Mouse (Mus musculus): ENCODE data around the gene Gm20388. TPM values are rescaled to one million over a fixed set of nuclear protein-coding genes. Genes with fewer than 3 reads are reported as not detected.

Gm20388 gene
- polyA plus RNA-seq, 1 experiment from 2014 or later, result not detected

DNA sequence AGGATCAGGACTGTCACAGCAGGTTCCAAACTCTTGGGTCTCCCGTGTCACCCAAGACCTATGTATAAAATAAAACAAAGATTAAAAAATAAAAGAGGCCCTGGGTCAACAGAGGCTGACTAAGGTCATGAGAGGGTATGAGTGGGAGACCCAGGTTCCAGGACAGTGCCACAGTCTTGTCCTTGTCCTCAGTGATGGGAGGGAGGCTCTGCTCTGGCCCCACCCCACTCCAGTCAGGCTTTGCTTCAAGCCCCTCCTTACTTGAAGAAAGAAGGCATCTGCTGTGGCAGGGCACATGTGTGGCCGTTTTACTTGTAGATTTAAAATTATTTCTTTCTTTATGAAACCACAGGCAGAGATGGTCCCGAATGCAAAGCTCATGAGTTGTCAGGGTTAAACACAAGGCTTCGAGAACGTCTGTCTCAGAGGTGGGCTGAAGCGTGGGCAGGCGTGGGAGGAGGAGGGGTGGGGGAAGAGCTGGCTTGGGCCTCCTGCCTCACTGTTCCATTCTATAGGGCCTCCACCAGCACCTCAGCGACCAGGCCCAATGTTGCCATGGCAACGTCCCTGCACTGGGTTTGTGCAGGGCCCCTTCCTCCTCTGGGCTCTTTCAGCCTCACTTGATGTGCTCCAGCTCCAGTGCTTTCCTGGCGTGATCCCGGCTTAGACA is 4188.4 kb downstream of the Gm20388 start:
- H3K4me2 ChIP-seq, result no peak overlapping the region
- 33% methylated on average over 11 of the region's 11 CpGs for WGBS
- ATAC-seq (replicated peaks; ENCODE audit: insufficient number of reproducible peaks, insufficient read depth, low FRiP score, low read depth), result no peak
- no peaks in the 10 kb centered on the region for H3K36me3 ChIP-seq
- 0 out of 2 replicates have a peak, but pooled peaks cover 13% of the 10 kb centered on the region for H3K27me3 ChIP-seq
- no peak overlapping the region for H3K9ac ChIP-seq
- H3K4me1 ChIP-seq (replicated peaks), result peaks cover 6% of the 10 kb centered on the region
- H3K27ac ChIP-seq, result no peak overlapping the region
- H3K4me3 ChIP-seq, result no peak overlapping the region
- H3K9me3 ChIP-seq (replicated peaks), result no peaks in the 10 kb centered on the region

DNA sequence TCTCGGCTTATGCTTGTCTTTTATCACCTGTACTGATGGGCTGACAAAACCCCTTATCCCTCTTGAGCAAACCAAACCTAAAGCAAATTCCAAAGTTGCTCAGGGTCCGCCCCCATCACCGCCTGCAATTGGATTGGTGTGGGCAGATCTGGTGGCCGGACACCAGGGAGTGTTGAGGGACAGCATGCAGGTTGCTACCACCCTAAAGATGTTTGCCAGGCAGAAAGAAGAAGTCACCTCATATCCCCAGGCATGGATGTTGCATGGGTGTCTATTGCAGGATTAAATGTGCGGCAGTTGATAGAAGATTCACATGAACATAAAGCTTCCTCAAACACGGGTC is 4189.0 kb downstream of the Gm20388 start:
- WGBS, result 64% methylated on average over 6 of the region's 6 CpGs
- Histone ChIP-seq H3K9ac (no peak overlapping the region), H3K4me3 (no peak overlapping the region), H3K9me3 (replicated peaks) (no peaks in the 10 kb centered on the region), H3K36me3 (no peaks in the 10 kb centered on the region), H3K27me3 (0 out of 2 replicates have a peak, but pooled peaks cover 13% of the 10 kb centered on the region), H3K4me2 (no peak overlapping the region), H3K27ac (no peak overlapping the region), H3K4me1 (replicated peaks) (peaks cover 6% of the 10 kb centered on the region)
- no peak for ATAC-seq (replicated peaks; ENCODE audit: insufficient number of reproducible peaks, insufficient read depth, low FRiP score, low read depth)

DNA sequence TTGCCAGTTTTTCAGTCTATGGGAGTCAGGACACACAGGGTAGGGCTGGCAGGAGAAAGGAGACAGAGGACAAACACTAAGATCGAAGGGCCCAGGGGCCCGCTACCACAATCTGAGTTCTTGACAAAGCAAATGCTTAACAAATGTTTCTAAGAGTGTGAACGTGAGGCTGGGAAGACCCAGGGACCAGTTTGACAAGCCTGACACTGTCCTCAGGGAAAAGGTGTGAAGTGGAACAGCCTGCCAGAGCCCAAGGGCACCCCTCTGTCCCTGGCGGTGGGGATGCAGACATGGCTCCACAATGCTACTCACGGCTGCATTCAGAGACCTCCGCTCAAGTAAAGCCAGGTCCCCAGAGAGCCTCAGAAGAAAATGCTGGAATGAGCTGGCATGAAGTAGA is 4195.2 kb downstream of the Gm20388 start:
- Histone ChIP-seq H3K9me3 (replicated peaks) (no peaks in the 10 kb centered on the region), H3K27me3 (peaks cover 14% of the 10 kb centered on the region; the same call in 1 of the 2 replicates), H3K27ac (peak overlapping the region; percentile 49), H3K4me3 (no peak overlapping the region), H3K36me3 (no peaks in the 10 kb centered on the region), H3K4me2 (no peak overlapping the region), H3K4me1 (replicated peaks) (peaks cover 12% of the 10 kb centered on the region), H3K9ac (no peak overlapping the region)
- 40% methylated on average over 6 of the region's 6 CpGs for WGBS
- peak; percentile 78 for ATAC-seq (replicated peaks; ENCODE audit: insufficient number of reproducible peaks, insufficient read depth, low FRiP score, low read depth)

DNA sequence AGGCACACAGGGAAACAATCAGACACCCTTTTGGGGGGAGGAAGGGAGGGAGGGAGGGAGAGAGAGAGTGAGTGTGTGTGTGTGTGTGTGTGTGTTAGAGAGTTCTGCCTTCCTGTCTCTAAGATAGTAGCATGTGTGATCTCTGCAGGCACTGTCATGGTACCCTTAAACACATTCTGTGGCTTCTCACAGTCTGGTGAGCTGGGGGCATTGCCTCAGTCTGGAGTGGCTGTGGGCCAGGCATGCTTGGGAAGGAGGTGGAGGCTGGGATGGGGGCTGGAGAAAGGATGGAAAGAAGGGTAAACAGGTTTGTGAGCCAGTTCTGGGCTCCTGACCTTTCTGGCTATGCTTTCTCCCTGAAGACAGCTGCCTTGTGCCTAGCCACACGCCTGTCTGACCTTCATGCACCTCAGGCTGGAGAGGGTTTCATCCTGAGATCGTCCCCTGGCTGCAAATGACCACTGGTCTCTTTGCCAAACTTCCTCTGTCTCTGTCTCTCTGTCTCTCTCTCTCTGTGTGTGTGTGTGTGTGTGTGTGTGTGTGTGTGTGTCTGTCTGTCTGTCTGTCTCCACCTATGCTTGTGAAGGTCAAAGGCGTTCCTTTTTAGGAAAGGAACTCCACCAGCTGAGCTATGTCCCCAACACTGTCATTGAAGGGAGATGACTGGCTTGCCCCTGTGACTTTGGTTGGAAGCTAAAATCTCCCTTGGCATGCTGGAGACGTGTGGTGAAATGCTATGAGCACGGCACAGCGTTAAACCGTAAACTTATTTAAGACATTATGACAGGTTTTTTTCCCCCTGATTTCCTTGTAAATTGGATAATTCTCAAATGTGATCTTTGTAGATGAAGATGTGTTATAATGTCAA is 4195.9 kb downstream of the Gm20388 start:
- no peak for ATAC-seq (replicated peaks; ENCODE audit: insufficient number of reproducible peaks, insufficient read depth, low FRiP score, low read depth)
- Histone ChIP-seq H3K27me3 (peaks cover 12% of the 10 kb centered on the region; the same call in 1 of the 2 replicates), H3K27ac (peak overlapping the region; percentile 49), H3K4me3 (no peak overlapping the region), H3K4me1 (replicated peaks) (peaks cover 12% of the 10 kb centered on the region), H3K9ac (no peak overlapping the region), H3K36me3 (no peaks in the 10 kb centered on the region), H3K9me3 (replicated peaks) (no peaks in the 10 kb centered on the region), H3K4me2 (no peak overlapping the region)
- 57% methylated on average over 7 of the region's 7 CpGs for WGBS

DNA sequence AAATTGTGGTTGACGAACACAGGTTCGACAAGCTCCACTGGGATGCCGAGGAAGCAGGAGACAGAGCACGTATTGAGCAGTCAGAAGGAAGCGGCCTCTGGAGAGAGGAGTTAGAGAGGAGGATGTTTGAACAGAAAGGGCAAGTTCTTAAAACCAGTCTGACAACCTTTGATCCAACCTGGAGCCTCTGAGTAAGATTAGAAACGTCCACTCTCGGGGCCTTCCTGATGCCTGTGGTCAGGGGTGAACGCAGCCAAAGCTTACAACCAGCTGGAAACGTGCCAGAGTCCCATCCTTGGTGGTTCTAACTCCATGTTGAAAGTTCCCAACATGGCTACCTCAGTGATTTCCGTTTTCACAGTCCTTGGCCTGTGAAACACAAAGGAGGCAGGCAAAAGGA is 4202.5 kb downstream of the Gm20388 start:
- no peak for ATAC-seq (replicated peaks; ENCODE audit: insufficient number of reproducible peaks, insufficient read depth, low FRiP score, low read depth)
- whole genome bisulfite sequencing, result 74% methylated on average over 10 of the region's 10 CpGs

DNA sequence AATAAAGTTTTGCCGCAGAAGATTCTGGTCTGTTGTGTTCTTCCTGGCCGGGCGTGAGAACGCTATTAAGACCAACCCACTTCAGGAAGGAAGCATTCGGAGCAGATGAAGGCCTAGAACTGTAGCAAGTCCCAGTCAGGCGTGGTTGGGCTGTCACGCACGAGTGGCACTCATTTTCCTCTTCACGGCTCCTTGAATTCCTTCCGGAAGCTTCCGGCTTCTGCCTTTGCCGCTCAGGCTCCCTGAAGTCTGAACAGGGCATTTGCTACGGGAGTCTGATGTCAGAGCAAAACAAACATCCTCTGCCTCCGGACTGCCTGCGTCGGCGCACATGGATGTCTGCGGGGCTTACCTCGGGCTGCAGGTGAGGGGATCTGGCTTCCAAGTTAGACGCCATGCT is 4214.6 kb downstream of the Gm20388 start:
- no peak overlapping the region for H3K9ac ChIP-seq
- ATAC-seq (replicated peaks; ENCODE audit: insufficient number of reproducible peaks, insufficient read depth, low FRiP score, low read depth), result no peak
- WGBS, result 94% methylated on average over 20 of the region's 20 CpGs
- H3K27me3 ChIP-seq, result no peaks in the 10 kb centered on the region
- H3K36me3 ChIP-seq, result no peaks in the 10 kb centered on the region
- no peaks in the 10 kb centered on the region for H3K4me1 ChIP-seq (replicated peaks)
- 0 out of 2 replicates have a peak, but pooled peaks cover 4% of the 10 kb centered on the region for H3K9me3 ChIP-seq (replicated peaks)
- no peak overlapping the region for H3K27ac ChIP-seq
- H3K4me2 ChIP-seq, result no peak overlapping the region
- H3K4me3 ChIP-seq, result no peak overlapping the region

More for the DNA sequence above, 4202.5 kb downstream of the Gm20388 start:
- Histone ChIP-seq H3K4me3 (no peak overlapping the region), H3K27ac (no peak overlapping the region), H3K4me2 (no peak overlapping the region), H3K9me3 (replicated peaks) (no peaks in the 10 kb centered on the region), H3K36me3 (no peaks in the 10 kb centered on the region), H3K9ac (no peak overlapping the region), H3K27me3 (peaks cover 8% of the 10 kb centered on the region; the same call in 1 of the 2 replicates), H3K4me1 (replicated peaks) (0 out of 2 replicates have a peak, but pooled peaks cover 2% of the 10 kb centered on the region)

DNA sequence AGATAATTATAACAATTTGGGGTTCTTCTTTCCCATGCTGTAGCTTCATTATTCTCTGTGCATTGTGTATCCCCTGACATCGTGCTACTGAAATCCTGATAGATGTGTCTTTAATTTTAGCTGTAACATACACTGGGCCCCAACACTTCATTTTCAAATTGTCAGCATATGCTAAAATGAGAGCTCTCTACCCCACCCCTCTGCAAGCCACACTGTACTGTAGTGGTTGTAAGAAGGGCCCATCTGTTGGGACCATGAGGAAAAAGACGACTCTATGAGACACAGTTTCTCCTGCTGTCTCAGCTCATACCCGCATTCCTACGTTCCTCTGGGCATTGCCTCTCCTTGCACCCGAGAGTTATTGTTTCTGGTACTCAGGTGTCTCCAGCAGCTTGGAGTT is 4226.6 kb downstream of the Gm20388 start:
- H3K9me3 ChIP-seq (replicated peaks), result no peaks in the 10 kb centered on the region
- peaks cover 19% of the 10 kb centered on the region for H3K4me1 ChIP-seq (replicated peaks)
- H3K4me2 ChIP-seq, result no peak overlapping the region
- H3K36me3 ChIP-seq, result no peaks in the 10 kb centered on the region
- H3K27ac ChIP-seq, result no peak overlapping the region
- ATAC-seq (replicated peaks; ENCODE audit: insufficient number of reproducible peaks, insufficient read depth, low FRiP score, low read depth), result no peak
- no peaks in the 10 kb centered on the region for H3K27me3 ChIP-seq
- 58% methylated on average over 5 of the region's 5 CpGs for WGBS
- no peak overlapping the region for H3K9ac ChIP-seq
- no peak overlapping the region for H3K4me3 ChIP-seq

DNA sequence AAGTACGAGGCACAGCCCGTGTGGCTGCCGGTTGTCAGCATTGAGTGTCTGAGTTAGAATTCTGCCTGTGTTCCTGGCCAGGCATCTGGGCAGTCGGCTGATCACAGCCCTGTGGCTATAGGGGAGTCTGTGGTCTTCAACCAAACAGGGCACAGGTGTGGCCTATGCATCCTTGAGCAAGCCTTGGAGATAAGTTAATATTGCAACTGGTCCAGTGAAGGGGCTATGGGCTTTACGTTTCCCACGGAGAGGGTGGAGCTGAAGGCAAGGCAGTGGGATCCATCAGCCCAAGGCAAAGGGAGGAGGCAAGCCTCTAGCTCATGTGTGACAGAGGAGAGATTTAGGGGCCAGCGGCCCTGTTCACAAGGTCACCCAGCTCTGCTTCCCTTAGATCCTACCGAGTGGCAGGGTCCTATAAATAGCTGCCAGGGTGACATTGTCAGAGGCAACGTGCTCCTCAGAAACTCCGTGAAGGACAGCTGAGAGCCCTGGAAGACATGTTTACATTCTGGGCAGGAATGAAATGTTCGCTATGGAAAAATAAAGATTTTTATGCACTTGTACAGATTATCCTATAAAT is 4229.7 kb downstream of the Gm20388 start:
- Histone ChIP-seq H3K4me1 (replicated peaks) (peaks cover 19% of the 10 kb centered on the region), H3K9ac (no peak overlapping the region)
- ATAC-seq (replicated peaks; ENCODE audit: insufficient number of reproducible peaks, insufficient read depth, low FRiP score, low read depth), result no peak

DNA sequence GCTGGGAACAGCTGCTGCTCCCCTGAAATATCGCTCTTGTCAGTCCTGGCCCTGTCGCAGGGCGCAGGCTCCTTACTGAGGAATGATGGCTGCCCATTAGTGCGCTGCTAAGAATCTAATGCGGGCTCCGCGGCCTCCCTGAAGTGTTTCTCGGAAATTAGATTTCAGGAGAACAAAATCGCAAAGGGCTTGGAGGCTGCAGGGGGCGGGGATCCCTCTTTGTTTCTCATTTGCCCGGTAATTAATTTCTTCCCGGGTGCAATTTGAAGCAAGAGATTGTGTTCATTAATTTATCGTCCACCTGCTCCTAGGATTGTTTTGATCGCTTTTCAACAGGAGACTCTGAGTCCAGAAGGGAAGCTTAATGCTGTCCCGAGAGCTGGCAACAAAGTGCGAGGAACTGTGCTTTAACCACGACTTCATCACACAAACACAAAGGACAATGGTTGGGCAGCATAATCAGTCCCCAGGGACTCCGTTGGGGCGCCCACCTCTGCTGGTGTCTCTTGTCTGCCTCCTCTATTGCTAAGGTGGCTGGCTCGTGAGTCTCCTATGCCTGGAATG is 4230.3 kb downstream of the Gm20388 start:
- WGBS, result 73% methylated on average over 20 of the region's 20 CpGs
- ATAC-seq (replicated peaks; ENCODE audit: insufficient number of reproducible peaks, insufficient read depth, low FRiP score, low read depth), result no peak
- no peaks in the 10 kb centered on the region for H3K36me3 ChIP-seq
- H3K9ac ChIP-seq, result no peak overlapping the region
- H3K4me1 ChIP-seq (replicated peaks), result peaks cover 19% of the 10 kb centered on the region
- no peak overlapping the region for H3K4me2 ChIP-seq
- no peaks in the 10 kb centered on the region for H3K9me3 ChIP-seq (replicated peaks)
- H3K27ac ChIP-seq, result no peak overlapping the region
- H3K4me3 ChIP-seq, result no peak overlapping the region
- H3K27me3 ChIP-seq, result no peaks in the 10 kb centered on the region

More for the DNA sequence above, 4229.7 kb downstream of the Gm20388 start:
- Histone ChIP-seq H3K4me2 (no peak overlapping the region), H3K4me3 (no peak overlapping the region), H3K36me3 (no peaks in the 10 kb centered on the region), H3K9me3 (replicated peaks) (no peaks in the 10 kb centered on the region), H3K27me3 (no peaks in the 10 kb centered on the region), H3K27ac (no peak overlapping the region)
- 61% methylated on average over 11 of the region's 11 CpGs for WGBS

DNA sequence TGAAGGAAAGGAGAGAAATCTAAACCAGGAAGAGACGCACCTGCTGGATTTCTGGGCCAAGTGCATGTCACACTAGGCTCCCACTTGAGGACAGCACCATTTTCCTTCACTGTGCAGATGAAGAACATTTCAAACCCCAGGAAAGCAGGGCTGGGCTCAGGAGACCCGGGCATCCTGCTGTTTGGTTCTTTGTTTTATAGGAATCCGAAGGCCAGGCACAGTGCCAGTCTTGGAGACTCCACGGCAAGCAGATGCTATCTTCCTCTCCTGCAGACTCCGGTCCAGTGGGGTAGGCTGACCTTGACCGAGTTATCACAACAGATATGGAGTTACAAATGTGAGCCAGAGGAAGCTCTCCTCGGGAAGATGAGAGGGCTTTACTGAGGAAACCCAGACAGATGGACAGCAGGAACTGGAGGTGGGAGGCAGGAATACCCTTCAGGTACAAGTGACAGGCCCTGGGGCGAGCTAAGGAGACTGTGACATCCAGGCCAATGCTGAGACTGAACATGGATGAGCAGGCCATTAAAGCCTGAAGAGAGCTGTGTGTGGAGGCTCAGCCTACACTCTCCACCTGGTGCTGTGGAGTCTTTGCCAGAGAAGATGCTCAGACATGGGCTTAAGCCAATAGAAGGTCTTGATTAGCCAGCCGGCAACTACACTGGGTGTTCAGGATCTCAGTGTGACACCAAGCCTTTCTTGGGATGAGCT is 4231.2 kb downstream of the Gm20388 start:
- no peak overlapping the region for H3K27ac ChIP-seq
- 37% methylated on average over 9 of the region's 9 CpGs for WGBS
- ATAC-seq (replicated peaks; ENCODE audit: insufficient number of reproducible peaks, insufficient read depth, low FRiP score, low read depth), result no peak

DNA sequence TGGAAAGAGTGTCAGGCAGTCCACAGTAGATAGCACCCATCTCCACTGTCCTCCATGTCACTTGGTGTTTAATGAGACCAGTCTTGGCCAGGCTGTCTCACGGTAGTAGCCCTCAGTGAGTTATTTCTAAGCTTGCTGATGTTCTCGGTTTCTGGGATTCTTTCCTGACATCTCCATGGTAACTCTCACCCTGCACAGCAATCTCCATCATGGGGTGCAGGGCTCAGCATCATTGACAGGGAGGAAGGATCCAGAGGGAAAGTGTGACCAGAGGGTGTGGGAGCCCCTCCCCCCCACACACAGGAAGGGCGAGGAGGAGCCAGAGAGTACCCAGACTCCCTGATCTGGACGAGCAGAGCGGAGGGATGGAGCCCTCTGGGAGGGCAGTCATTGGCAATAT is 4232.4 kb downstream of the Gm20388 start:
- Histone ChIP-seq H3K27me3 (no peaks in the 10 kb centered on the region), H3K9me3 (replicated peaks) (no peaks in the 10 kb centered on the region), H3K27ac (no peak overlapping the region), H3K4me3 (no peak overlapping the region), H3K36me3 (no peaks in the 10 kb centered on the region), H3K4me1 (replicated peaks) (peaks cover 13% of the 10 kb centered on the region), H3K4me2 (no peak overlapping the region), H3K9ac (no peak overlapping the region)
- WGBS, result 59% methylated on average over 5 of the region's 5 CpGs
- no peak for ATAC-seq (replicated peaks; ENCODE audit: insufficient number of reproducible peaks, insufficient read depth, low FRiP score, low read depth)

More for the DNA sequence above, 4231.2 kb downstream of the Gm20388 start:
- H3K27me3 ChIP-seq, result no peaks in the 10 kb centered on the region
- peaks cover 15% of the 10 kb centered on the region for H3K4me1 ChIP-seq (replicated peaks)
- no peaks in the 10 kb centered on the region for H3K36me3 ChIP-seq
- no peaks in the 10 kb centered on the region for H3K9me3 ChIP-seq (replicated peaks)
- no peak overlapping the region for H3K4me2 ChIP-seq
- no peak overlapping the region for H3K9ac ChIP-seq
- H3K4me3 ChIP-seq, result no peak overlapping the region
